Comparison of ENCODE assay signal across 9 mouse cellular contexts in the genomic region with DNA sequence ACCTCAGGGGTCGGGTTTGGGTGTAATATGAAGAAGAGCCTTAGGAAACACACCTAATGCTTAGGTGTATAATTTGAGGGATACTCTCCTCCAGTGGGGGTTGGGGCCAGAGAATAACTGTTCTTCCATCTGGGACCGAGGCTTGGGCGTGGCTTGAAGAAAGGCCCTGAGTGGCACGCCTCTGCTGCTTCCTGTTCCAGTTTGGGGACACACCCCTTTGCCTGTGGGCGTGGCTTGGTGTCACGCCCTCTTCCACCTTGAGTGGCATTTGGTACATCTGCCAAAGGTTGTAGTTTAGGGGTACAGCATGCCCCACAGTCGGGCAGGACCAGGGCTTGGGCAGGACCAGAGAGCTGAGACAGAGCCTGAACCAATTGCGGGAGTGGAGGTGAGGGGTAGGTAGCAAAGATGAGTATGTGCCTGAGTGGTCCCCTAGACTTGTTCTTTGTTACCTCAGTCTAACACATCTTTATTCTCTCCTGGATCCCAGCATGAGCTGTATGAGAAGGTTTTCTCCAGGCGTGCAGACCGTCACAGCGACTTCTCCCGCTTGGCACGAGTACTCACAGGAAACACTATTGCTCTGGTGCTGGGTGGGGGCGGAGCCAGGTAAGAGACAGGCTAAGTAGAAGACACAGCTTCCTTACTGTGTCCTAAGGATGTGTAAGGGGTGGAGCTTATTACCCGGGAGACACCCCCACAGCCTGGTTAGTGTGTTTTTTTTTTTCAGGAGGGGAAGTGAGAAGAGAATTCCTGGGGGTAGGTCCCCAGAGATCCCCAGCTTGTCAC. TPM values are rescaled to one million over a fixed set of nuclear protein-coding genes. Genes with fewer than 3 reads are reported as not detected.
DNase-seq lines count a peak whose midpoint lies in the region; ATAC-seq and TF ChIP-seq lines count a peak whose summit lies in the region.
"Had no signal": no experiment of that assay in that cellular context is flagged by ENCODE, and none has a peak within 500 bp of the region (broad histone marks: within the 10 kb centered on the region; RNA-seq: fewer than 3 reads in every experiment).

No protein-coding gene starts in this region.

- TF ChIP-seq POLR2A in thymus, adult 2 months (IDR thresholded peaks at IDR 0.05; ENCODE audit: control insufficient read depth, extremely low read depth, insufficient read depth, low read length, poor library complexity): no peak

- 0 out of 2 replicates have a peak, but pooled peaks cover 3% of the 10 kb centered on the region for H3K36me3 ChIP-seq in thymus, adult 2 months (ENCODE audit: control insufficient read depth, insufficient read depth, low read length)
- H3K36me3 ChIP-seq in liver, embryonic 15.5 days (replicated peaks): peaks cover 59% of the 10 kb centered on the region

- ATAC-seq in liver, embryonic 15.5 days (ENCODE audit: insufficient read depth): peak; percentile 81
- ATAC-seq: forebrain, embryonic 13.5 days had no signal

- peak; percentile 36 for DNase-seq in thymus, postnatal 14 days
- no peak for DNase-seq in thymus, adult 2 months
- DNase-seq in c-Kit-positive CD71-positive TER-119-negative erythroid progenitor cells, embryonic 14.5 days (ENCODE audit: low read depth): peak; percentile 78
- no peak for DNase-seq in adrenal gland, postnatal 14 days
- no peak for DNase-seq in gastrocnemius, postnatal 4 days (ENCODE audit: low spot score in 2 of 2)
- DNase-seq in urinary bladder, postnatal 25 days (ENCODE audit: low spot score): no peak
- DNase-seq: kidney, postnatal 25 days had no signal

- no peak overlapping the region for H3K9ac ChIP-seq in liver, embryonic 15.5 days
- H3K9ac ChIP-seq: forebrain, embryonic 13.5 days had no signal

- TF ChIP-seq CTCF in thymus, adult 2 months (IDR thresholded peaks at IDR 0.05; ENCODE audit: borderline replicate concordance, control insufficient read depth, extremely low read depth, insufficient read depth, low read length, poor library complexity): no peak

- H3K27me3 ChIP-seq in thymus, adult 2 months (ENCODE audit: control insufficient read depth, insufficient read depth, low read length): no peaks in the 10 kb centered on the region
- H3K27me3 ChIP-seq in liver, embryonic 15.5 days: no peaks in the 10 kb centered on the region
- H3K27me3 ChIP-seq: forebrain, embryonic 13.5 days had no signal

- no peak overlapping the region for H3K4me3 ChIP-seq in thymus, adult 2 months (ENCODE audit: control insufficient read depth, insufficient read depth, low read length)
- H3K4me3 ChIP-seq in liver, embryonic 15.5 days (replicated peaks): no peak overlapping the region
- H3K4me3 ChIP-seq: forebrain, embryonic 13.5 days had no signal

- 88% methylated on average over 15 of the region's 15 CpGs for WGBS in thymus, adult 2 months
- 45% methylated on average over 15 of the region's 15 CpGs for WGBS in liver, embryonic 15.5 days (ENCODE audit: insufficient replicate concordance)

- peak overlapping the region; percentile 34; the same call in 1 of the 2 replicates for H3K4me2 ChIP-seq in liver, embryonic 15.5 days
- H3K4me2 ChIP-seq: forebrain, embryonic 13.5 days had no signal

- no peaks in the 10 kb centered on the region for H3K4me1 ChIP-seq in thymus, adult 2 months (replicated peaks; ENCODE audit: control insufficient read depth, insufficient read depth, low read length)
- H3K4me1 ChIP-seq in liver, embryonic 15.5 days (replicated peaks): peaks cover 15% of the 10 kb centered on the region
- H3K4me1 ChIP-seq: forebrain, embryonic 13.5 days had no signal

- H3K27ac ChIP-seq in thymus, adult 2 months (ENCODE audit: control insufficient read depth, insufficient read depth, low read length): no peak overlapping the region
- no peak overlapping the region for H3K27ac ChIP-seq in liver, embryonic 15.5 days (replicated peaks)
- H3K27ac ChIP-seq: forebrain, embryonic 13.5 days had no signal

- no peaks in the 10 kb centered on the region for H3K9me3 ChIP-seq in liver, embryonic 15.5 days (replicated peaks)
- H3K9me3 ChIP-seq: forebrain, embryonic 13.5 days had no signal

RNA-seq across cellular contexts. Expression of gene Pnpla6, which starts 21.1 kb away (rescaled TPM):
- 56.1 and 61.6 TPM in 2 replicates for polyA plus RNA-seq in thymus, adult 2 months (2012; rRNA removed)
- polyA plus RNA-seq in liver, embryonic 15.5 days (2015; fragmentation: Nextera tagmentation; extraction: Ambion mirVana): 9.2 and 11.9 TPM in 2 replicates
- total RNA-seq in adrenal gland, postnatal 14 days (2021): 29.9 and 41.0 TPM in 2 replicates
- 10 to 100 TPM; 15.8 to 20.6 TPM for total RNA-seq in gastrocnemius, postnatal 4 days (2021)

RNA-seq across cellular contexts. Expression of gene C330021F23Rik, which starts 31.5 kb away (rescaled TPM):
- polyA plus RNA-seq in thymus, adult 2 months (2012; rRNA removed): not detected in 2 replicates
- polyA plus RNA-seq in liver, embryonic 15.5 days (2015; fragmentation: Nextera tagmentation; extraction: Ambion mirVana): 4.3 and 4.4 TPM in 2 replicates
- 0.52 TPM in 1 of 2 replicates, not detected in the other for total RNA-seq in adrenal gland, postnatal 14 days (2021)
- not detected for total RNA-seq in gastrocnemius, postnatal 4 days (2021)

RNA-seq across cellular contexts. Expression of gene Mcoln1, which starts 36.0 kb away (rescaled TPM):
- polyA plus RNA-seq in thymus, adult 2 months (2012; rRNA removed): 312 and 481 TPM in 2 replicates
- 21.4 and 25.0 TPM in 2 replicates for polyA plus RNA-seq in liver, embryonic 15.5 days (2015; fragmentation: Nextera tagmentation; extraction: Ambion mirVana)
- total RNA-seq in adrenal gland, postnatal 14 days (2021): 31.8 and 37.5 TPM in 2 replicates
- 10 to 100 TPM; 22.8 to 26.7 TPM for total RNA-seq in gastrocnemius, postnatal 4 days (2021)

RNA-seq across cellular contexts. Expression of gene Zfp358, which starts 43.3 kb away (rescaled TPM):
- 75.9 and 76.7 TPM in 2 replicates for polyA plus RNA-seq in thymus, adult 2 months (2012; rRNA removed)
- 4.8 and 5.8 TPM in 2 replicates for polyA plus RNA-seq in liver, embryonic 15.5 days (2015; fragmentation: Nextera tagmentation; extraction: Ambion mirVana)
- 19.2 and 24.7 TPM in 2 replicates for total RNA-seq in adrenal gland, postnatal 14 days (2021)
- total RNA-seq in gastrocnemius, postnatal 4 days (2021): 10 to 100 TPM; 22.3 to 23.6 TPM

RNA-seq across cellular contexts. Expression of gene Camsap3, which starts 50.8 kb away (rescaled TPM):
- polyA plus RNA-seq in thymus, adult 2 months (2012; rRNA removed): 2.6 and 2.7 TPM in 2 replicates
- 1.7 and 1.9 TPM in 2 replicates for polyA plus RNA-seq in liver, embryonic 15.5 days (2015; fragmentation: Nextera tagmentation; extraction: Ambion mirVana)
- 8.8 and 10.3 TPM in 2 replicates for total RNA-seq in adrenal gland, postnatal 14 days (2021)
- total RNA-seq in gastrocnemius, postnatal 4 days (2021): 1 to 10 TPM; 1.8 to 2.6 TPM

Comparison
In these comparisons a context has a peak if more than half of its experiments do, and no peak if none do; other contexts are left out.
1. DNase-seq: peak in thymus, postnatal 14 days (single experiment) and c-Kit-positive CD71-positive TER-119-negative erythroid progenitor cells, embryonic 14.5 days (single experiment); none in thymus, adult 2 months (single experiment), adrenal gland, postnatal 14 days (single experiment), gastrocnemius, postnatal 4 days (0 of 2) and urinary bladder, postnatal 25 days (single experiment).